Mouse (Mus musculus) midbrain, embryonic 14.5 days (tissue): ENCODE results near the gene Gfra1. TPM values are rescaled to one million over a fixed set of nuclear protein-coding genes. Genes with fewer than 3 reads are reported as not detected.

Source experiments
- ATAC-seq: fragments of 200-750 bp; cut with Nextera tagmentation; 2 replicates; pipeline ENCODE4 v1.8.0; 2017; ENCODE audit warnings: moderate number of reproducible peaks, moderate library complexity; ENCODE audit not compliant: low FRiP score, low TSS enrichment
- DNase-seq: peaks from one replicate; pipeline ENCODE4 v3.0.0-alpha.2; 2015
- H3K27ac ChIP-seq: fragments of 300-500 bp; sonication (generic); replicated peaks from 2 replicates; pipeline ENCODE4 v1.5.1; 2014; ENCODE audit warnings: mild to moderate bottlenecking, low read depth, low read length, moderate library complexity
- H3K27me3 ChIP-seq: fragments of 300-500 bp; sonication (generic); 2 replicates; pipeline ENCODE4 v1.6.1; 2014; ENCODE audit warnings: low read length, control low read depth, mixed read lengths; ENCODE audit not compliant: control insufficient read depth, insufficient read depth
- H3K36me3 ChIP-seq: fragments of 300-500 bp; sonication (generic); 2 replicates; pipeline ENCODE4 v1.6.1; 2014; ENCODE audit warnings: low read length, control low read depth; ENCODE audit not compliant: control insufficient read depth, insufficient read depth
- H3K4me1 ChIP-seq: fragments of 300-500 bp; sonication (generic); 2 replicates; pipeline ENCODE4 v1.6.1; 2014; ENCODE audit warnings: mild to moderate bottlenecking, antibody characterized with exemption, low read length, control low read depth; ENCODE audit not compliant: control insufficient read depth, insufficient read depth
- H3K4me2 ChIP-seq: fragments of 300-500 bp; sonication (generic); 2 replicates; pipeline ENCODE4 v1.6.1; 2014; ENCODE audit warnings: mild to moderate bottlenecking, low read length, moderate library complexity
- H3K4me3 ChIP-seq: fragments of 300-500 bp; sonication (generic); replicated peaks from 2 replicates; pipeline ENCODE4 v1.5.1; 2014; ENCODE audit warnings: low read depth, low read length
- H3K9ac ChIP-seq: fragments of 300-500 bp; sonication (generic); replicated peaks from 2 replicates; pipeline ENCODE4 v1.6.1; 2014; ENCODE audit warnings: mild to moderate bottlenecking, low read length, moderate library complexity
- H3K9me3 ChIP-seq: fragments of 300-500 bp; sonication (generic); 2 replicates; pipeline ENCODE4 v1.6.1; 2016; ENCODE audit warnings: low read length, control low read depth, mixed read lengths; ENCODE audit not compliant: control insufficient read depth
- WGBS: fragments of 180-500 bp; shearing (Covaris S2); extraction: QIAGEN DNeasy Blood & Tissue Kit; methylation state at CpG from one replicate; pipeline ENCODE4 v1.1.7; 2014; 5-methylcytosine and 5-hydroxymethylcytosine counted together
- polyA plus RNA-seq: library from polyadenylated mRNA; unstranded; fragments of >200 nt; fragmentation: Nextera tagmentation; extraction: Ambion mirVana; gene quantifications from 2 replicates; pipeline ENCODE4 v1.2.1, GENCODE M21; 2014

Gfra1 gene
- polyA plus RNA-seq, 1 experiment from 2014 or later: 40.5 TPM

- no peak overlapping the region for H3K4me3 ChIP-seq
- peaks cover 7% of the 10 kb centered on the region; the same call in 1 of the 2 replicates for H3K4me1 ChIP-seq
Measured at GRCm38 (mm10) chr19:58435877-58436276, 19.8 kb downstream of the Gfra1 start.

GRCm38 (mm10) chr19:58432840-58433239 is 22.9 kb downstream of the Gfra1 start:
- 0 out of 2 replicates have a peak, but pooled peaks cover 6% of the 10 kb centered on the region for H3K9me3 ChIP-seq
- no peak overlapping the region for H3K9ac ChIP-seq
- DNase-seq: no peak
- H3K4me2 ChIP-seq: no peak overlapping the region
- H3K4me1 ChIP-seq: peaks cover 7% of the 10 kb centered on the region; the same call in 1 of the 2 replicates
- H3K27ac ChIP-seq: no peak overlapping the region
- H3K27me3 ChIP-seq: no peaks in the 10 kb centered on the region
- no peak overlapping the region for H3K4me3 ChIP-seq
- 90% methylated on average over 5 of the region's 5 CpGs for WGBS
- no peak for ATAC-seq
- H3K36me3 ChIP-seq: no peaks in the 10 kb centered on the region

More at GRCm38 (mm10) chr19:58435877-58436276, 19.8 kb downstream of the Gfra1 start:
- Histone ChIP-seq H3K36me3 (no peaks in the 10 kb centered on the region), H3K27me3 (no peaks in the 10 kb centered on the region), H3K4me2 (no peak overlapping the region), H3K9ac (no peak overlapping the region), H3K27ac (no peak overlapping the region), H3K9me3 (no peaks in the 10 kb centered on the region)
- 87% methylated on average over 5 of the region's 5 CpGs for WGBS
- ATAC-seq (no peak), DNase-seq (no peak)

- ATAC-seq: no peak
- H3K4me2 ChIP-seq: no peak overlapping the region
- H3K9ac ChIP-seq: no peak overlapping the region
- 80% methylated on average over 4 of the region's 4 CpGs for WGBS
- H3K27me3 ChIP-seq: no peaks in the 10 kb centered on the region
- H3K9me3 ChIP-seq: 0 out of 2 replicates have a peak, but pooled peaks cover 6% of the 10 kb centered on the region
- H3K36me3 ChIP-seq: no peaks in the 10 kb centered on the region
- H3K4me1 ChIP-seq: no peaks in the 10 kb centered on the region
- no peak overlapping the region for H3K27ac ChIP-seq
- no peak overlapping the region for H3K4me3 ChIP-seq
- no peak for DNase-seq
Measured at GRCm38 (mm10) chr19:58428546-58428945, 27.2 kb downstream of the Gfra1 start.

GRCm38 (mm10) chr19:58427348-58427747 is 28.4 kb downstream of the Gfra1 start:
- 0 out of 2 replicates have a peak, but pooled peaks cover 6% of the 10 kb centered on the region for H3K9me3 ChIP-seq
- ATAC-seq (no peak), DNase-seq (no peak)
- H3K4me3 ChIP-seq: no peak overlapping the region
- H3K9ac ChIP-seq: no peak overlapping the region
- no peaks in the 10 kb centered on the region for H3K36me3 ChIP-seq
- no peak overlapping the region for H3K27ac ChIP-seq
- H3K4me2 ChIP-seq: no peak overlapping the region
- WGBS: 91% methylated on average over 2 of the region's 2 CpGs
- no peaks in the 10 kb centered on the region for H3K27me3 ChIP-seq
- no peaks in the 10 kb centered on the region for H3K4me1 ChIP-seq

- H3K4me1 ChIP-seq: no peaks in the 10 kb centered on the region
- H3K27me3 ChIP-seq: no peaks in the 10 kb centered on the region
- H3K9me3 ChIP-seq: 0 out of 2 replicates have a peak, but pooled peaks cover 6% of the 10 kb centered on the region
- ATAC-seq (no peak), DNase-seq (no peak)
- no peak overlapping the region for H3K4me3 ChIP-seq
- no peak overlapping the region for H3K9ac ChIP-seq
- no peaks in the 10 kb centered on the region for H3K36me3 ChIP-seq
- no peak overlapping the region for H3K27ac ChIP-seq
- WGBS: 96% methylated on average over 2 of the region's 2 CpGs
- no peak overlapping the region for H3K4me2 ChIP-seq
Measured at GRCm38 (mm10) chr19:58424928-58425327, 30.8 kb downstream of the Gfra1 start.

- WGBS: 82% methylated on average over 3 of the region's 3 CpGs
Measured at GRCm38 (mm10) chr19:58424179-58424578, 31.5 kb downstream of the Gfra1 start.

GRCm38 (mm10) chr19:58422916-58423493 is 32.7 kb downstream of the Gfra1 start:
- no peak for ATAC-seq
- WGBS: 92% methylated on average over 4 of the region's 4 CpGs
- Histone ChIP-seq H3K4me3 (no peak overlapping the region), H3K36me3 (no peaks in the 10 kb centered on the region), H3K9me3 (no peaks in the 10 kb centered on the region), H3K9ac (no peak overlapping the region), H3K4me2 (no peak overlapping the region), H3K27ac (no peak overlapping the region), H3K27me3 (no peaks in the 10 kb centered on the region), H3K4me1 (no peaks in the 10 kb centered on the region)
- DNase-seq: no peak

More at GRCm38 (mm10) chr19:58424179-58424578, 31.5 kb downstream of the Gfra1 start:
- 0 out of 2 replicates have a peak, but pooled peaks cover 6% of the 10 kb centered on the region for H3K9me3 ChIP-seq
- no peaks in the 10 kb centered on the region for H3K36me3 ChIP-seq
- H3K9ac ChIP-seq: no peak overlapping the region
- DNase-seq (no peak), ATAC-seq (no peak)
- no peaks in the 10 kb centered on the region for H3K4me1 ChIP-seq
- no peak overlapping the region for H3K4me3 ChIP-seq
- H3K4me2 ChIP-seq: no peak overlapping the region
- no peak overlapping the region for H3K27ac ChIP-seq
- H3K27me3 ChIP-seq: no peaks in the 10 kb centered on the region

- no peak overlapping the region for H3K4me2 ChIP-seq
- no peaks in the 10 kb centered on the region for H3K27me3 ChIP-seq
- DNase-seq (no peak), ATAC-seq (no peak)
- H3K9me3 ChIP-seq: no peaks in the 10 kb centered on the region
- no peak overlapping the region for H3K4me3 ChIP-seq
- no peaks in the 10 kb centered on the region for H3K36me3 ChIP-seq
- H3K4me1 ChIP-seq: no peaks in the 10 kb centered on the region
- no peak overlapping the region for H3K9ac ChIP-seq
- H3K27ac ChIP-seq: no peak overlapping the region
- WGBS: 64% methylated on average over 3 of the region's 3 CpGs
Measured at GRCm38 (mm10) chr19:58419685-58420084, 36.0 kb downstream of the Gfra1 start.

- Histone ChIP-seq H3K27ac (no peak overlapping the region), H3K4me2 (no peak overlapping the region), H3K27me3 (no peaks in the 10 kb centered on the region), H3K9me3 (no peaks in the 10 kb centered on the region), H3K4me1 (no peaks in the 10 kb centered on the region), H3K36me3 (no peaks in the 10 kb centered on the region), H3K9ac (no peak overlapping the region), H3K4me3 (no peak overlapping the region)
- ATAC-seq: no peak
- no peak for DNase-seq
- WGBS: 88% methylated on average over 3 of the region's 3 CpGs
Measured at GRCm38 (mm10) chr19:58419278-58419677, 36.4 kb downstream of the Gfra1 start.
